Mouse (Mus musculus) effector memory CD4-positive, alpha-beta T cell, adult 7 months (primary cell): ENCODE measurements around the gene Cd300a. TPM values are rescaled to one million over a fixed set of nuclear protein-coding genes. Genes with fewer than 3 reads are reported as not detected.

Source experiments
- polyA plus RNA-seq: library from polyadenylated mRNA; unstranded; fragments of 100-300 nt; shearing (Covaris generic); gene quantifications from one replicate; pipeline ENCODE4 v1.2.1, GENCODE M21; 2017

The Cd300a gene
- polyA plus RNA-seq, result not detected

GRCm38 (mm10) chr11:114889991-114890518 is at the start of gene Cd300a:
Cd300a (plus strand) TSS chr11:114890041.

DNA sequence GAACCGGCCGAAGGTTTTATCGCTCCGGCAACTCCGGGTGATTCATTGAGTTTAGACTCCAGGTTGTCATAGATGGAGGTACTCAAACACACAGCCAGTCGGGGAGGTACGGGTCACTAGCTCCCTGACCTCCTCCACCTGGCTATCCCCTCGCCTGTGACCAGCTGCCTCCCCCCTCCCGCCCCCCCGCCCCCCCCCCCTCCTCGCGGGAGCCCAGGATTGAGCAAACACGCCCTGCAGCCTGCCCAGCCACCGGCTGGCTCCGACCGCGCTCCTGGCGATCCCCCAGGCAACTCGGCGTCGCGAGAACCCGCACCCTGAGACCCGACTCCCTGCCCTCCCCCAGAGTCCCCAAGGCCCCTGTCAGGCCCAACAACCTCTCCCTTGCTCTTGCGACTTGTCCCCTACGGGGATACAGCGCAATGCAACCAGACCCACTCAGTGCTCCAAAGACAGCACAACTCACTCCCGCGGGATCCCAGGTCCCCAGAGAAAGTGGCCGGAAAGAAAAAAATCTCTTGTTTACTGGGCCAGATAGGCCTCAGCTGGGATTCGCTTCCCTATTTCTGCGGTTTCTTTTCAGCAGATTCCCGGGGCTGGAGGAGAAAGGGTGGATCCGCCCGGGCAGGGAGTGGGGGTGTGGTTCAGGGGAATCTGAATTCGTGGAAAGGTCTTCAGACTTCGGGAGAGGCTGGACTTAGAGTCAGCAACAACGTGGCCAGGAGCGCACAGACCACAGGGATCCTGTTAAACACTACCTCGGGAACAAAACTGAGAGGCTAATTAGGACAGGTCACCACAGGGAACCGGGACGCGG is 39.2 kb upstream of the Cd300a start, which contains the start of gene Gprc5c:
TSS of gene Gprc5c (plus strand) at position 701 of the 817 bp plus-strand sequence.

GRCm38 (mm10) chr11:114934144-114934543 is 44.3 kb downstream of the Cd300a start, which contains the start of gene Cd300lb:
Cd300lb (minus strand) TSS chr11:114934386.

Other genes with a start within 250 kb of the Cd300a start
- gene Rpl38, start 221.5 kb upstream of the Cd300a start, polyA plus RNA-seq, result 507 TPM
- gene Ttyh2, start 214.6 kb upstream of the Cd300a start, polyA plus RNA-seq, result 1.0 TPM
- 0.23 TPM for gene Dnaic2, start 162.6 kb upstream of the Cd300a start, polyA plus RNA-seq
- gene Kif19a, start 124.7 kb upstream of the Cd300a start, polyA plus RNA-seq, result not detected
- gene Btbd17, start 94.1 kb upstream of the Cd300a start, polyA plus RNA-seq, result 0.96 TPM
- not detected for gene Gpr142, start 91.1 kb upstream of the Cd300a start, polyA plus RNA-seq
- gene Gprc5c, start 38.9 kb upstream of the Cd300a start, polyA plus RNA-seq, result 0.34 TPM
- gene Cd300lb, start 44.3 kb downstream of the Cd300a start, polyA plus RNA-seq, result not detected
- not detected for gene Cd300c, start 79.1 kb downstream of the Cd300a start, polyA plus RNA-seq
- not detected for gene Cd300ld, start 99.9 kb downstream of the Cd300a start, polyA plus RNA-seq
- not detected for gene Cd300c2, start 111.8 kb downstream of the Cd300a start, polyA plus RNA-seq
- not detected for gene Cd300ld2, start 126.2 kb downstream of the Cd300a start, polyA plus RNA-seq
- not detected for gene Cd300ld4, start 137.0 kb downstream of the Cd300a start, polyA plus RNA-seq
- gene Cd300ld5, start 147.7 kb downstream of the Cd300a start, polyA plus RNA-seq, result not detected
- not detected for gene Cd300ld3, start 158.4 kb downstream of the Cd300a start, polyA plus RNA-seq
- not detected for gene Cd300e, start 172.1 kb downstream of the Cd300a start, polyA plus RNA-seq
- 64.9 TPM for gene Rab37, start 201.4 kb downstream of the Cd300a start, polyA plus RNA-seq
- gene Cd300lf, start 244.0 kb downstream of the Cd300a start, polyA plus RNA-seq, result not detected